Mouse (Mus musculus) heart, postnatal 0 days (tissue): Measurements from ENCODE around the gene Gm10563. TPM values are rescaled to one million over a fixed set of nuclear protein-coding genes. Genes with fewer than 3 reads are reported as not detected.

Experiments used
- ATAC-seq: fragments of 200-750 bp; cut with Nextera tagmentation; 2 replicates; pipeline ENCODE4 v1.8.0; 2017; ENCODE audit warnings: low read depth, moderate number of reproducible peaks, moderate library complexity; ENCODE audit not compliant: insufficient read depth
- DNase-seq: peaks from one replicate; pipeline ENCODE4 v3.0.0-alpha.2; 2016; ENCODE audit warnings: low spot score
- H3K27ac ChIP-seq: fragments of 300-500 bp; sonication (generic); 2 replicates; pipeline ENCODE4 v1.5.1; 2014; ENCODE audit warnings: low read depth, mild to moderate bottlenecking
- H3K27me3 ChIP-seq: fragments of 300-500 bp; sonication (generic); 2 replicates; pipeline ENCODE4 v1.6.1; 2014; ENCODE audit warnings: low read length, mixed read lengths; ENCODE audit not compliant: control insufficient read depth, insufficient read depth
- H3K36me3 ChIP-seq: fragments of 300-500 bp; sonication (generic); replicated peaks from 2 replicates; pipeline ENCODE4 v1.6.1; 2014; ENCODE audit warnings: low read length, mixed read lengths; ENCODE audit not compliant: control insufficient read depth, insufficient read depth
- H3K4me1 ChIP-seq: fragments of 300-500 bp; sonication (generic); 2 replicates; pipeline ENCODE4 v1.6.1; 2014; ENCODE audit warnings: antibody characterized with exemption; ENCODE audit not compliant: control insufficient read depth, insufficient read depth
- H3K4me2 ChIP-seq: fragments of 300-500 bp; sonication (generic); 2 replicates; pipeline ENCODE4 v1.6.1; 2014; ENCODE audit warnings: low read depth, mild to moderate bottlenecking, low read length, moderate library complexity
- H3K4me3 ChIP-seq: fragments of 300-500 bp; sonication (generic); 2 replicates; pipeline ENCODE4 v1.5.1; 2014; ENCODE audit warnings: low read depth, low read length
- H3K9ac ChIP-seq: fragments of 300-500 bp; sonication (generic); replicated peaks from 2 replicates; pipeline ENCODE4 v1.6.1; 2014; ENCODE audit warnings: low read depth, low read length, mixed read lengths
- H3K9me3 ChIP-seq: fragments of 300-500 bp; sonication (generic); replicated peaks from 2 replicates; pipeline ENCODE4 v1.6.1; 2016; ENCODE audit warnings: low read length; ENCODE audit not compliant: control insufficient read depth
- CTCF ChIP-seq: IDR thresholded peaks from 2 replicates; pipeline ENCODE4 v1.5.1; 2016; ENCODE audit warnings: antibody characterized with exemption, control low read depth, low read depth
- EP300 ChIP-seq: IDR thresholded peaks from 2 replicates; pipeline ENCODE4 v1.6.1; 2016; ENCODE audit warnings: antibody characterized with exemption, low read depth
- WGBS: fragments of 180-500 bp; shearing (Covaris S2); extraction: QIAGEN DNeasy Blood & Tissue Kit; methylation state at CpG from one replicate; pipeline ENCODE4 v1.1.7; 2014; 5-methylcytosine and 5-hydroxymethylcytosine counted together
- polyA plus RNA-seq: library from polyadenylated mRNA; unstranded; fragments of >200 nt; fragmentation: Nextera tagmentation; extraction: Ambion mirVana; gene quantifications from 2 replicates; pipeline ENCODE4 v1.2.1, GENCODE M21; 2015
- total RNA-seq: library from RNA; depleted of rRNA; stranded (reverse); fragments of >200 nt; gene quantifications from 2 replicates; pipeline ENCODE4 v1.2.3, GENCODE M21; 2014; ENCODE audit warnings: low replicate concordance

The Gm10563 gene
- total and polyA plus RNA-seq, 2 experiments from 2014 or later: not detected

- no peaks in the 10 kb centered on the region for H3K4me1 ChIP-seq
- DNase-seq: no peak
- TF ChIP-seq CTCF (no peak), EP300 (no peak)
- H3K4me2 ChIP-seq: no peak overlapping the region
- no peak overlapping the region for H3K27ac ChIP-seq
- H3K9me3 ChIP-seq: no peaks in the 10 kb centered on the region
- H3K36me3 ChIP-seq: peaks cover 84% of the 10 kb centered on the region
- no peak overlapping the region for H3K4me3 ChIP-seq
- no peak overlapping the region for H3K9ac ChIP-seq
- H3K27me3 ChIP-seq: no peaks in the 10 kb centered on the region
- no peak for ATAC-seq
- 71% methylated on average over 5 of the region's 5 CpGs for WGBS
Observed at GRCm38 (mm10) chr4:155645721-155646120, 513 bp upstream of the Gm10563 start.

- DNase-seq (no peak), ATAC-seq (no peak)
- no peaks in the 10 kb centered on the region for H3K27me3 ChIP-seq
- H3K27ac ChIP-seq: no peak overlapping the region
- no peak for TF ChIP-seq CTCF
- TF ChIP-seq EP300: no peak
- H3K4me1 ChIP-seq: no peaks in the 10 kb centered on the region
- H3K36me3 ChIP-seq: peaks cover 81% of the 10 kb centered on the region
- H3K9me3 ChIP-seq: no peaks in the 10 kb centered on the region
- WGBS: 83% methylated on average over 1 of the region's 1 CpGs
- H3K4me2 ChIP-seq: no peak overlapping the region
- H3K4me3 ChIP-seq: no peak overlapping the region
- no peak overlapping the region for H3K9ac ChIP-seq
Observed at GRCm38 (mm10) chr4:155643531-155643930, 1.7 kb downstream of the Gm10563 start.

- H3K9me3 ChIP-seq: no peaks in the 10 kb centered on the region
- H3K36me3 ChIP-seq: peaks cover 92% of the 10 kb centered on the region
- no peak for DNase-seq
- no peaks in the 10 kb centered on the region for H3K4me1 ChIP-seq
- ATAC-seq: no peak
- no peaks in the 10 kb centered on the region for H3K27me3 ChIP-seq
- no peak overlapping the region for H3K4me3 ChIP-seq
- H3K9ac ChIP-seq: no peak overlapping the region
- no peak for TF ChIP-seq CTCF
- no peak for TF ChIP-seq EP300
- H3K4me2 ChIP-seq: no peak overlapping the region
- no peak overlapping the region for H3K27ac ChIP-seq
Observed at GRCm38 (mm10) chr4:155635766-155636499, 9.3 kb downstream of the Gm10563 start.

DNA sequence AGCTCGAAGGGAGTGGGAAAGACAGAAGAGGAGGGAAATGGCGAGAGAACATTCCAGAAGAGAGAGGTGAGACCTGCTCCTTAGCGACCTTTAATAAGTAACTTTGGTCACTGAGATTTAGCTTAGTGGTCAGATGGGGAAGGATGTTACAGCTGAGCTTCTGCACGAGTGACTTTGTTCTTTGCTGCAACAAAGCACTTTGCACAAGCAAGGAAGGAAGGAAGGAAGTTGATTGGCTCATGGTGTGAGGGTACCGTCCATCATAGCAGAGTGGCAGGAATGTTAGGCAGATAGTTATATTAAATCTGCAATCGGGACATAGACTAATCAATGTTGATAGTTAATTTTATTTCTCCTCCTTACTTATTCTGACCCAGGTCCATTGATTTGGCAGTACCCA, 14.9 kb downstream of the Gm10563 start:
- no peak overlapping the region for H3K9ac ChIP-seq
- no peak overlapping the region for H3K4me3 ChIP-seq
- 81% methylated on average over 6 of the region's 6 CpGs for WGBS
- H3K4me1 ChIP-seq: peaks cover 4% of the 10 kb centered on the region
- no peak for TF ChIP-seq CTCF
- TF ChIP-seq EP300: no peak
- no peaks in the 10 kb centered on the region for H3K9me3 ChIP-seq
- ATAC-seq: no peak
- no peaks in the 10 kb centered on the region for H3K27me3 ChIP-seq
- H3K36me3 ChIP-seq: peaks cover 81% of the 10 kb centered on the region
- no peak overlapping the region for H3K27ac ChIP-seq
- no peak for DNase-seq
- no peak overlapping the region for H3K4me2 ChIP-seq

- peaks cover 9% of the 10 kb centered on the region for H3K4me1 ChIP-seq
- peak; percentile 80; the same call in 1 of the 2 replicates for TF ChIP-seq EP300
- TF ChIP-seq CTCF: no peak
- peak within 1 kb of the TSS; percentile 91 for H3K27ac ChIP-seq
- peak within 1 kb of the TSS; percentile 80 for H3K4me2 ChIP-seq
- H3K4me3 ChIP-seq: peak within 1 kb of the TSS; percentile 97
- peak within 1 kb of the TSS; percentile 91 for H3K9ac ChIP-seq
- no peaks in the 10 kb centered on the region for H3K27me3 ChIP-seq
- no peaks in the 10 kb centered on the region for H3K9me3 ChIP-seq
- DNase-seq: peak; percentile 99
- peaks cover 47% of the 10 kb centered on the region for H3K36me3 ChIP-seq
- peak; percentile 100 for ATAC-seq
- under 1% methylated on average over 83 of the region's 84 CpGs for WGBS
Observed at GRCm38 (mm10) chr4:155624338-155625291, 20.6 kb downstream of the Gm10563 start, which contains the start of gene Cdk11b. Cdk11b (plus strand) TSS chr4:155624854.
